Mouse (Mus musculus) heart, embryonic 16.5 days (tissue): ENCODE data around the gene Mgat4a. TPM values are rescaled to one million over a fixed set of nuclear protein-coding genes. Genes with fewer than 3 reads are reported as not detected.

Experiments
- ATAC-seq: fragments of 200-750 bp; cut with Nextera tagmentation; replicated peaks from 2 replicates; pipeline ENCODE4 v1.8.0; 2017; ENCODE audit warnings: moderate number of reproducible peaks; ENCODE audit not compliant: insufficient read depth, low FRiP score; ENCODE audit errors: extremely low read depth
- H3K27ac ChIP-seq: fragments of 300-500 bp; sonication (generic); 2 replicates; pipeline ENCODE4 v1.5.1; 2014; ENCODE audit warnings: mild to moderate bottlenecking, low read length, control low read depth, moderate library complexity
- H3K27me3 ChIP-seq: fragments of 300-500 bp; sonication (generic); 2 replicates; pipeline ENCODE4 v1.6.1; 2014; ENCODE audit warnings: low read length, mixed read lengths; ENCODE audit not compliant: control insufficient read depth, insufficient read depth
- H3K36me3 ChIP-seq: fragments of 300-500 bp; sonication (generic); 2 replicates; pipeline ENCODE4 v1.6.1; 2014; ENCODE audit not compliant: control insufficient read depth, insufficient read depth
- H3K4me1 ChIP-seq: fragments of 300-500 bp; sonication (generic); 2 replicates; pipeline ENCODE4 v1.6.1; 2014; ENCODE audit warnings: low read length, mixed read lengths; ENCODE audit not compliant: control insufficient read depth, insufficient read depth
- H3K4me2 ChIP-seq: fragments of 300-500 bp; sonication (generic); 2 replicates; pipeline ENCODE4 v1.6.1; 2014; ENCODE audit warnings: low read depth, mild to moderate bottlenecking, control low read depth, low read length
- H3K4me3 ChIP-seq: fragments of 300-500 bp; sonication (generic); 2 replicates; pipeline ENCODE4 v1.5.1; 2014; ENCODE audit warnings: mild to moderate bottlenecking, control low read depth, low read length
- H3K9ac ChIP-seq: fragments of 300-500 bp; sonication (generic); 2 replicates; pipeline ENCODE4 v1.6.1; 2014; ENCODE audit warnings: low read length, control low read depth
- H3K9me3 ChIP-seq: fragments of 300-500 bp; sonication (generic); replicated peaks from 2 replicates; pipeline ENCODE4 v1.6.1; 2016; ENCODE audit warnings: low read length; ENCODE audit not compliant: control insufficient read depth
- WGBS: fragments of 180-500 bp; shearing (Covaris S2); extraction: QIAGEN DNeasy Blood & Tissue Kit; methylation state at CpG from one replicate; pipeline ENCODE4 v1.1.7; 2014; 5-methylcytosine and 5-hydroxymethylcytosine counted together
- polyA plus RNA-seq: library from polyadenylated mRNA; unstranded; fragments of >200 nt; fragmentation: Nextera tagmentation; extraction: Ambion mirVana; gene quantifications from 2 replicates; pipeline ENCODE4 v1.2.1, GENCODE M21; 2015

Mgat4a gene
- polyA plus RNA-seq, result 5.0 and 5.3 TPM in 2 replicates

- Histone ChIP-seq H3K4me2 (peak within 1 kb of the TSS; percentile 99), H3K4me1 (peaks cover 2% of the 10 kb centered on the region; the same call in 1 of the 2 replicates), H3K4me3 (peak within 1 kb of the TSS; percentile 86), H3K9ac (peak within 1 kb of the TSS; percentile 92), H3K36me3 (no peaks in the 10 kb centered on the region), H3K27me3 (peaks cover 12% of the 10 kb centered on the region), H3K27ac (peak within 1 kb of the TSS; percentile 52), H3K9me3 (no peaks in the 10 kb centered on the region)
- ATAC-seq, result peak; percentile 98
- under 1% methylated on average over 51 of the region's 72 CpGs for WGBS
Observed at GRCm38 (mm10) chr1:37540810-37541658, at the start of gene Mgat4a. Gene Mgat4a, minus strand, starts transcription at chr1:37541016.

GRCm38 (mm10) chr1:37585809-37586480, 45.1 kb upstream of the Mgat4a start:
- Histone ChIP-seq H3K4me3 (no peak overlapping the region), H3K36me3 (no peaks in the 10 kb centered on the region), H3K9ac (no peak overlapping the region), H3K27me3 (no peaks in the 10 kb centered on the region), H3K9me3 (no peaks in the 10 kb centered on the region), H3K27ac (peak overlapping the region; percentile 76), H3K4me2 (peak overlapping the region; percentile 14; the same call in 1 of the 2 replicates), H3K4me1 (peaks cover 6% of the 10 kb centered on the region; the same call in 1 of the 2 replicates)
- 61% methylated on average over 13 of the region's 13 CpGs for WGBS
- ATAC-seq, result peak; percentile 80

- Histone ChIP-seq H3K4me2 (no peak overlapping the region), H3K4me1 (peaks cover 6% of the 10 kb centered on the region; the same call in 1 of the 2 replicates), H3K36me3 (no peaks in the 10 kb centered on the region), H3K27me3 (no peaks in the 10 kb centered on the region), H3K4me3 (no peak overlapping the region), H3K9ac (no peak overlapping the region), H3K9me3 (no peaks in the 10 kb centered on the region), H3K27ac (no peak overlapping the region)
- no peak for ATAC-seq
- 60% methylated on average over 9 of the region's 9 CpGs for whole genome bisulfite sequencing
Observed at GRCm38 (mm10) chr1:37583795-37584464, 43.1 kb upstream of the Mgat4a start.

- Histone ChIP-seq H3K4me3 (no peak overlapping the region), H3K36me3 (no peaks in the 10 kb centered on the region), H3K4me2 (no peak overlapping the region), H3K27me3 (no peaks in the 10 kb centered on the region), H3K4me1 (peaks cover 6% of the 10 kb centered on the region; the same call in 1 of the 2 replicates), H3K9me3 (no peaks in the 10 kb centered on the region), H3K27ac (no peak overlapping the region), H3K9ac (no peak overlapping the region)
- no peak for ATAC-seq
- 87% methylated on average over 8 of the region's 8 CpGs for WGBS
Observed at GRCm38 (mm10) chr1:37583167-37583566, 42.4 kb upstream of the Mgat4a start.

GRCm38 (mm10) chr1:37579686-37580085, 38.9 kb upstream of the Mgat4a start:
- no peak for ATAC-seq
- no peak overlapping the region for H3K27ac ChIP-seq
- peaks cover 6% of the 10 kb centered on the region; the same call in 1 of the 2 replicates for H3K4me1 ChIP-seq
- no peaks in the 10 kb centered on the region for H3K36me3 ChIP-seq
- no peak overlapping the region for H3K4me2 ChIP-seq
- no peak overlapping the region for H3K4me3 ChIP-seq
- no peak overlapping the region for H3K9ac ChIP-seq
- no peaks in the 10 kb centered on the region for H3K27me3 ChIP-seq
- H3K9me3 ChIP-seq, result no peaks in the 10 kb centered on the region
- 90% methylated on average over 13 of the region's 13 CpGs for WGBS

- Histone ChIP-seq H3K4me1 (no peaks in the 10 kb centered on the region), H3K9ac (no peak overlapping the region), H3K4me2 (no peak overlapping the region), H3K27ac (no peak overlapping the region), H3K27me3 (no peaks in the 10 kb centered on the region), H3K9me3 (no peaks in the 10 kb centered on the region), H3K36me3 (no peaks in the 10 kb centered on the region), H3K4me3 (no peak overlapping the region)
- no peak for ATAC-seq
- 66% methylated on average over 10 of the region's 10 CpGs for WGBS
Observed at GRCm38 (mm10) chr1:37572528-37573272, 31.9 kb upstream of the Mgat4a start.

- Histone ChIP-seq H3K9ac (no peak overlapping the region), H3K4me3 (no peak overlapping the region), H3K27ac (no peak overlapping the region), H3K4me1 (no peaks in the 10 kb centered on the region), H3K9me3 (no peaks in the 10 kb centered on the region), H3K36me3 (no peaks in the 10 kb centered on the region), H3K27me3 (no peaks in the 10 kb centered on the region), H3K4me2 (no peak overlapping the region)
- no peak for ATAC-seq
- WGBS, result 88% methylated on average over 1 of the region's 1 CpGs
Observed at GRCm38 (mm10) chr1:37568379-37568778, 27.6 kb upstream of the Mgat4a start.

- no peaks in the 10 kb centered on the region for H3K4me1 ChIP-seq
- no peaks in the 10 kb centered on the region for H3K9me3 ChIP-seq
- no peak overlapping the region for H3K4me3 ChIP-seq
- ATAC-seq, result no peak
- no peak overlapping the region for H3K27ac ChIP-seq
- 79% methylated on average over 4 of the region's 4 CpGs for WGBS
- H3K27me3 ChIP-seq, result no peaks in the 10 kb centered on the region
- no peak overlapping the region for H3K4me2 ChIP-seq
- H3K36me3 ChIP-seq, result no peaks in the 10 kb centered on the region
- no peak overlapping the region for H3K9ac ChIP-seq
Observed at GRCm38 (mm10) chr1:37566754-37567153, 25.9 kb upstream of the Mgat4a start.
